Mouse (Mus musculus) adrenal gland, postnatal 4 days (tissue): ENCODE results near the gene Slc43a1. TPM values are rescaled to one million over a fixed set of nuclear protein-coding genes. Genes with fewer than 3 reads are reported as not detected.

ENCODE experiments used
- DNase-seq, 2 experiments: peaks; one replicate each; pipeline ENCODE4 v3.0.0; 2021 to 2022; ENCODE audit warnings: low spot score in 2 of 2, mixed read lengths in 2 of 2
- total RNA-seq, 2 experiments: library from RNA; stranded (reverse); gene quantifications; 2 replicates each; pipeline ENCODE4 v1.2.3; 2021

The Slc43a1 gene
- total RNA-seq, 2 experiments from 2014 or later = 8.8 to 11.1 TPM

DNA sequence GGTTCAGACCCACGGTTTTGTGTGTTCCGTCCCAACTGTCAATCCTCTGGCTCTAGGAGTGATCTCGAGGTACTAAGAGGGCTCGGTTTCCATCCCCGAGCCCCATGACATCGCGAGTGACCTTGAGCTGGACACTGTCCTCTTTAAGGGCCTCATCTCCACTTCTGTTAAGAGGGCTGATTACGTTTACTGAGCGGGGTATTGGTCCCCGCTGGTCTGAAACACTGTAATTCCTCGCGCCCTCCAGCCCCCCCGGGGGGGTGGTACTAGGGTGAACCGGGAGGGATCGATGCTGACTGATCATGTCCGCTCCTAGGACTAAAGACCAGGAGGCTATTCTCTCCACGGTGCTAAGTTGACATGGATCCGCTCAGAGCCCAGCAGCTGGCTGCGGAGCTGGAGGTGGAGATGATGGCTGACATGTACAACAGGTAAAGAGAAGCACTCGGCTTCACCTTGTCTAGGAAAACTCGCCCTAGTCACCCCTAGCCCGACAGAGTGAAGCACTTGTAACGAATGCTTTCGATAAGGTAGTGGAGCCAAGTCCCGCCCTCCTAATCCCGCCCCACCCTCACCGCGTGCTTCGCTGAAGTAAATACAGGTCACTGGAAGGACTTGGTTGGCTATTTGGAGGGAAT is 11.2 kb upstream of the Slc43a1 start:
- no peak for DNase-seq

DNA sequence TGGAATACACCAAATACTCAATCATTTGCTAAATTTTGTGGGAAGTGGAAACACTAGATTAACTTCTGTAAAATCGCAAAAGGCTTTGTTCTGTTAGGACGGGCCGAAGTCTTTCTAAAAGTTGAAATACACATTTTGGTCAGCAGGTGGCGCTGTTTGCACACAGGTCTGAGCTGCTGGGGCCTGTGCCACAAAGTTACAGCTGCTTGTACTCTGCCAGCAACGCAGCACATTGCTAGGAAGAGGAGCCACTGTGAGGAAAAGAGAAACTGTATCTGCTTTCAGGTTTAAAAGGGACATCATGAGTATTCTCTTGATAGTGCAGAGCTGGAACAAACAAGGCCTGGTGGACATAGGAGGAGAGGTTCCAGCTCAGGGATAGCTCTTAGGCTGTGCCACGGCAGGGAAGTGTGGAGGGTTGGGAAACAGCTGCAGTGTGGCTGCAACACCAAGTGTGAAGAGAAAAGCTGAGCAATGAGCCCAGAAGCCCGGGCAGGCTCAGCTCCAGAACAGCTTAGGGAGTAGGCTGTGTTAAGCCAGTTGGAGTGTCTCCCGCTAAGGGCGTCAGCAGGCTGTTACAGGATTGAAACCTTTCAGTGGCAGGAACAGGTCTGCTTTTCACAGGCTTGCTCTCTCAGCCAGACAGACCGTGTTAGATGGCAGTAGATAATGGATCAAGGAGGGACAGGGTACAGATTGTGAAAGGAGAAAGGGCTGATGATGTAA is 6.8 kb upstream of the Slc43a1 start:
- DNase-seq = peak; percentile 54 to 66

DNA sequence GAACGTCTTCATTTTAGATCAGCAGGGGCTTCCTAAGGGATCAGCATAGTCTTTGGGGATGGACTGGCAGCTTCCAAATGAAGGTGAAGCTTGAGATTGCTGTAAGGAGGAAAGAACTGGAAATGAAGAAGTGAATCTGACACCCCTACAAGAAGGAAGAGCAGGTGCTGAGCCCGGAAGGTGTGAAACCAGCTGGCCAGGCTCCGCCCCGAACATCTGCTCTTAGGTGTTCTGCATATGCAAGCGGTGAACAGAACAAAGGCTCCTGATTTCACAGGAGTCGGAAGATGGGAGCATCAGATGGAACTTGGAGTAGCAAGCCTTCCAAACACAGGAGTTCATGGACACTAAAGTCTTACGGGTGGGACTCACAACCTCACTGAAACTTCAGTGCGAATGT is 1.5 kb upstream of the Slc43a1 start:
- DNase-seq = no peak

DNA sequence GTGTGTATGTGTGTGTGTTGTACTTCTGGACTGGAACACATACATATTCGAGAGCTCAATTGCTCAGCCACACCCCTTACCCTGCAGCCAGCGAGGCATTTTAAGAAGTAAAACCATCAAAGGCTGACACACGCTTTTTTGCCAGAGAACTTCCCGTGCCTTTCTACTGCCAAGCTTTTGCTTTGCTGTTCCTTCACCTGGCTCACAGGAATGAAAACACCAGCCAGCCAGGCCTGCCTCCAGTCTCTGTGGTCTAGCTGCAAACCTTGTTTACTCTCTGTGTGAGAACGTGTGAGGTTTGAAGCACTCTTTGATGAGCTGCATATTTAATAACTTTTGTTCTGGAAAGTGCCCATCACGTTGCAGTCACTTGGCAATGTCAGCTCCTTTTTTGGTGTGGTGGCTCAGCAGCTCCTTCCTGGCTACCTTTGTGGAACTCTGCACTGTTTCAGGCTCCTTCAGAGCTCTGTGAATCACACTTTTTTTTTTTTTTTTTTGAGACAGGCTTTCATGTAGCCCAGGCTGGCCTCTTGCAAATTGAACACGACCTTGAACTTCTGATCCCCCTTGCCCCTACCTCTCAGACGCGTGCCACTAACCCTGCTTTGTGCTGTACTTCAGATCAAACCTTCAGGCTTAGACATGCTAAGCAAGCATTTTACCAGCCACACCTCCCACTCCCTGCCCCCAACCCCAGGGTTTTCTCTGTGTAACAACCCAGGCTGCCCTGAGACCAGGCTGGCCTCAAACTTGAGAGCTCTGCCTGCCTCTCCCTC is 645 bp upstream of the Slc43a1 start:
- no peak for DNase-seq

DNA sequence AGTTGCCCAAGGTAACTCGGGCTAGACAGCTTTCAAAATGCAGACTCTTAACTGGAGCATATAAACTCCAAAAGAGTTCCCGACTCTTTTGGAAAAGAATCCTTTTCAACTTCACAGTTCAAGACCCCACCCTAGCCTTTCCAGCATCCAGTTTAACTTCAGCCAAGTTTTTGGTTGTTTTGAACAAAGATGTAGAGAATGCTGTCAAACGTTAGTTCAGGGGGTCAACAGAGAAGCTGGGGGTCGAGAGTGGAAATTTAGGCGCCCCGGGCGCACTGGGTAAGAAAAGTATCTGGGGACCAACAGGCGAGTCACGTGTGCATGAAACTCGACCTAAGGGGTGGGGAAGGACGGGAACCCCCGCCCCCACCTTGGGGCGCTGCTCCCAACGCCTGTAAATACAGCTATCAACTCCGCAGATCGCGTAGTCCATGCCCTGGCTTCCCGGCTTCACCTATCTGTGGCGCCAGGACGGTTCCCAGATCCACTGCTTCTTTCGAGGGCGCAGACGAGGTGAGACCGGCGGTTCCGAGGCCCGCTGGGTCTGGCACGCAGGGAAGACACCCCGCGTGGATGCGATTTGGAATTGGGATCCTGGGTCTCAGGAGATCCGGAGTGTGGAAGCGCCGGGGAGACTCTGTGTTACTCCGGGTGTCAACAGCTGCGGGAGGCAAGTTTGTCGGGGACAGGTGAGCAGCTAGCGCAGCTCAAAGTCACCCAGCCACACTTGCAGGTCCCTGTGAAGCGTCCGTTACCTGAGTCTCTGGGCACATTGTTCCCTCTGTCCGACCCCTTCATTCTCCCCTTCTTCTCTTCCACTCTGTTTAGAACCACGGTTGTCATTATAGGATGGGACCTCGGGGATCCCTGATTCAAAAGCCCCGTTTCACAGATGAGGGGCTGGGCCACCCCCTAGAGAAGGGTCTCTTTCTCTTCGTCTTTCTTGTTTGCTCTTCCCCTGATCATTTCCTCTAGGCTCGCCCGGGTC is 637 bp downstream of the Slc43a1 start:
- no peak for DNase-seq

DNA sequence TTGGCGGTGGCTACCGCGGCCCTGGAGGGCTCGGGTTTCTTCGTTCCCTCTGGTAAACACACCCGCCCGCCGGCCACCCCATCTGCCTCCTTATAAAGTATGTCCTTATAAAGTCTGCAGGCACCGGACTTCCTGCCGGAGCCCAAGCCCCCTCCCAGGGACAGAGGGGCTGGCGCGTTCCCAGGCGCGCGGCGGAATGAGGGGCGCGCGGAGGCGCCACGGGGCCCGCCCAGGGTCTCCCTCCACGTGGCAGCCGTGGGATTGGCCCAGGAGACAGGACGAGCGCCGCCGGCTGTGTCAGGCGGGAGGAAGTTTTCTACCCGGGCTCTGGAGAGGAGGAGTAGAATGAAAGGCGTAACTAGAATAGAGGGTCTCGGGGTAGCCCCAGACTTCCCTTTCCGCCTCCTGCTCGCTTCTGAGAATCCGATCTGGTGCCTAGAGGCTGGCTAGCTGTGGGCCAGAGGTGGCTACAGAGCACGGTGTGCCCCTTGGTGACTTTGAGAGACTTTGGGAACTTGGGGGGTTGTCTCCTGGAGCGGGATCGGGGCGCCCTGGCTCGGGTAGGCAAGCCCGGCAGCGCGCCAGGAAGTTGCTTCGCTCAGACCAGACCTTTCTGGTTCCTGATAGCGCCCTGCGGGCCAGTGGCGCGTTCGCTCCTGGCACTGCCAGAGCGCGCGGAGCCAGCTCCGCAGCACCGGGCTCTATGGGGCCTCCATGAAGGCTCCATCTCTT is 1.5 kb downstream of the Slc43a1 start:
- DNase-seq = no peak

DNA sequence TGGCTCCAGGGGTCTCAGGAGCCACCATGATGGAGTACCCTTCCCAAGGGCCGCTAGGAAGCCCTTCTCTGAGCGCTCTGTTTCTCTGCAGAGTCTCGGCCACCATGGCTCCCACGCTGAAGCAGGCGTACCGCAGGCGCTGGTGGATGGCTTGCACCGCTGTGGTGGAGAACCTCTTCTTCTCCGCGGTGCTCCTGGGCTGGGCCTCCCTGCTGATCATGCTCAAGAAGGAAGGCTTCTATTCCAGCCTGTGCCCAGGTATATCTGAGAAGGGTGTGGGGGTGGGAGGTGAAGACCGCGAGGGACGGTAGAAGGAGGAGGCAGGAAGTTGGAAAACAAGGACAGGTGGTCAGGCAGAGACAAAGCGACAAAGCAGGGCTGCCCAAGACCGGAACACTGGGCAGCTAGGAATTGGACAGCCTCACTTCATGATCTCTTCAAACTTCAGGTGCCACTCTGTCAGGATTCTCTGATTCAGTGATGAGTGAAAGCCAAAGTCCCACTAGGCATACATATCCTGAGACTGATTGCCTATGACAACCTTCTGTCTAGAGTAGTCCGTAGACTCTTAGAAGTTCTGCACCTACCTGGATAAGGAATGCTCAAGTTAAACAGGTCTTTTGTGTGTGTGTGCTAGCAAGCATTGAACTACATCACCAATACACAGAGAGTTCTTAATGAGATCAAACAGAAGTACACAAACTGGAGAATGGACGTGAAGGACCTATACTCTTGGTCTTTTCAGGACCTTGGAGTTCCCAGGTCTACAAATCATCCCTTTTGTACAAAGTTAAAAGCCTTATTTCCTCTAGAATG is 2.3 kb downstream of the Slc43a1 start:
- no peak for DNase-seq

DNA sequence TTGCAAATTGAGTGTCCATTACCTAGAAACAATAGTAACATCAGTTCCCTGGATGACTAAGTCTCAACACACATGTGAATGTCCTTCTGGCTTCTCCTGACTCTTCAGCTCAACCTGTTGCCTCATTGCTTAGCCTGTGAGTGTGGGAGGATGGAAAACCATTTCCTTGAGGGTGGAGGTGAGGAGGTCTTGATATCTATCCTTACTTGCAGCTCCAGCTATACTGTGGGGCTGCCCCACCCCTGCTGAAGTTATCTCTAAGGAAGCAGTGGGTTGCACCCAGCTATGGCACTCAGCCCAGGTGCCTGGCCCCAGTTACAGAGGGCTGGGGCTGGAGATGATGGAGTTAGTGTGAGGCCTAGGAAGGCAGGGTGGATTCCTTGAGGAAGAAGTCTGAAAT is 3.3 kb downstream of the Slc43a1 start:
- no peak for DNase-seq

DNA sequence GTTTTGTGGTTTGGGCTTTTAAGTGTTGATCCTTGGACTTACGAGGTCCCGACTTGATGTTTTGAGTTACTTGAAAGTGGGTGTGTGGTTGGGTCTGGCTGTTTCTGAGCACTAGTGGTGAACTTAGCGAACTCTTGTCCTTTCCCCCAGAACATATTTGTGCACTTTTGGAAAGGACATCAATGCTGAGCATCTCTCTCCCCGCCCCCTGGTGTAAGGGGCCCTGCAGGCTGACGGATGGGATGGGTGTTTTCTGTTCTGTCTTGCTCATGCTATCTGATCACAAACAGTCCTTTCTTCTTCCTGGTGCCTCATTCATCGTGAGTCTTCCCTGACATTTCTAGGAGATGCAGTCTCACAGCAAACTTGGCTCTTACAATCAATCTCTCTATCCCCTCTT is 5.0 kb downstream of the Slc43a1 start:
- no peak for DNase-seq

DNA sequence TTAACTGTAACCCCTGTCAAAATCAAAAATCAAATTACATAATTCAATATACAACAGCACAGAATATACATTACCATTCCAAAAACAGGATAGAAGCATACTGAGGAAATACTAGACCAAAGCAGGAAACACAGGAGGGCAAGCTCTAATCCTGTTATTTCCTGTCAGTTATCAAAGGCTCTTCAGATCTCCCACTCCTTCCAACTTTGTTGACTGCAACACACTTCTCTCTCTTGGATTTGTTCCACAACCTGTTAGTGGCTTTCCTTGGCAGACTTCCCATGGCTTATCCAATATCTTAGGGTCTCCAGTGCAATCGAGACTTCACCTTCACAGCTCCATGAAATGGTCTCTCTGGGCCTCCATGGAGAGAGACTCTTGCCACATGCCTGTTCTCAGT is 6.6 kb downstream of the Slc43a1 start:
- DNase-seq = no peak

DNA sequence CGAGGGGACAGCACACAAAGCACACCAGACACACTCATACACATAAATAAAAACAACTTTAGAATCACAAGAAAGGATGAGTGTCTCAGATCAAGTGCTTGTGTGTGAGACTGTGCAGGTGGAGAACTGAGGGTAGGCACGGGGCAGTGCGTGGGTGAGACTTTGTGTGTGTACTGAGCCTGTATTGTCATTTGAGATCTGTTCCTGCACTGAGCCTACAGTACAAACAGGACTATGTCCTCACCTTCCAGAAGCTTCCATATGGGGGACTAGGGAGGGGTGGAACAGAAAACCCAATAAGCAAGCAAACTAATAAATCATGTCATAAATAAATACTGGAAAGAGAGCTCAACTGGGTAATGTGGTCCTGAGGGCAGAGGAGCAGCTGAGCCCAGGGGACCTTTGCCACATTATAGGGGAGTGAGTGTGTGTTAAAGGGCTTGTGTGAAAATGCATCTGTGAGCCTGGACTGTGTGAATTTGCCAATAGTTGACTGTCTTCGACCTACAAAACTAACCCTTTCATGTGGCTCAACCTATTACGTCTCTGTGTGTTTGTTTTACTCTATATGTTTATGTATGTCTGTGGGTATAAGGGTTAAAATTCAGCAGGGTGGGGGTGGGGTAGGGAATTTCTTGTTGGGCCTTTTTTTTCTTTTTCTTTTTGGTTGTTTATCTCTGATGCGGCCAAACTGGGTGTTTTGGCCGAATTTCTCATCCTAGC is 11.9 kb downstream of the Slc43a1 start:
- DNase-seq = no peak

DNA sequence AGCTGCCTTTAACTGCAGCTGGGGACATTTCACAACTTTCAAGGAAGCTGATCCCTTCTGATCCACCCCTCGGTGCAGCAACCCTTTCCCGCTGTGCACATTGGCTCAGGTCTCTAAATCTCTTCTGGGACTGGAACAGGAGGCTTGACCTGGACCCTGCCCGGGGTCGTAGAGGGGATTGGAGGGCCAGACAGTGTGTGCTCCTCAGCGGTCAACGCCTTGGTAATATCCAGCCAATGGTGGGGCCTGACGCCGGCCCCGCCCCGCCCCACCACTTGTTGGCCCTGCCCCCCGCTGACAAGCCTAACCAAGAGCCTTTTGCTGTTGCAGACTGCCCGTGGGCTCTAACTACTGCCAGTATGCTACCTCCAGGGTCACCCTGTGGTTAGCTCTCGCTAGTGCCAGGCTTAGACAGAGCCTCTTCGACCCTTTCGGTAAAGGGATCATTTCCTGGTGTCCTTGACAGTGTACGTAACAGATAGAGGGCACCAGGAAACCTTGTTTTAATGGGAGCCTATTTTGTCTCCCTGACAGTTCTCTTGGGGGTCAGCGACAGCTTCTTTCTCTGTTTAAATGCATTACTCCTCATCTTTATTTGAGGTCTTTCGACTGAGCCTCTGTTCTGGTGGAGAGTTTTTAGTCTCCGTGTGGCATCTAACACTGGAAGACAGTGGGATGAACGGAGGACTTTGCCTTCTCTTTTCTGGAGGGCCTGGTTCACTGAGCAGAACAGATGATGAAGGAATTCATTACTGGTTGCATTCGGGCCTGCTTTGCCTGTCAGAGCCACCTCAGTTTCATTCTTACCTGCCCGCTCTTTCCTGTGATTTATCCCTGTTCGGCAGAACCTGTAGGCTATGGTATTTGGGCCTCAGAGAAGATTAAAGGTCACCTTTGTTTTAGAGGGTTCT is 12.7 kb downstream of the Slc43a1 start:
- peak; percentile 41 to 47 for DNase-seq

DNA sequence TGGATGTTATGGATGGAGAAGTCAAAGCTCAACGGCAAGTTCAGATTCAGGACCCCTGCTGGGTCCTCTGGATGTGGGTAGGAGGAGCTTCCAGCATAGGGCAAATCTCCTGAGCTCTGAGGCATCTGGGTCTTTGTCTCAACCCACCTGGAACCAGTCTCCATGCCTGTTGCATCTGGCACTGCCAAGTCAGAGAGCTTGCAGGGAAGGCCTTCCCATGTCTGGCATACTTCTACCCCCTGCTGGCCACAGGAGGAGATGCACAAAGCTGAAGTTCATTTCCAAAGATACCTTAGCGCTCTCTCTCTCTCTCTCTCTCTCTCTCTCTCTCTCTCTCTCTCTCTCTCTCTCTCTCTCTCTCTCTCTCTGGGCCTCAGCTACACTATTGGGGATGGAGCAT is 17.1 kb downstream of the Slc43a1 start:
- DNase-seq = peak in 1 of 2 experiments; percentile 17

DNA sequence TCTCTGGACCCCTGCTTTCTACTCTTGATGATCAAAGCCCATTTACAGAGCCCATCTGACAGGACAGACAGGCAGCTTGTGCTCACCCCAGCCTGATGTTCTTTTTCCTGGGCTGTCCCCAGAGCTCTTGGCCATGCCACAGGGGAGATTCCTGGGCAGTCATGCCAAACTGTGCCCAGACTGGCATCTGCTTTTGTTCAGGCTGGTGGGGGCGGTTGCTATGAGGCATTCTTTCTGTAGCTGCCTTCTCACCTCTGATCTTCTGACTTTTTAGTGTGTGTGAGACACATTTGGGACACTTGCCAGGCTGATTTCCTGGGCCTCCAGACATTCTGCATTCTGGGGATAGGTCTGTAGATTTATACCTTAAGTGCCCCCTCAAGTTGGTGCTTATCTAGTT is 19.9 kb downstream of the Slc43a1 start:
- no peak for DNase-seq

DNA sequence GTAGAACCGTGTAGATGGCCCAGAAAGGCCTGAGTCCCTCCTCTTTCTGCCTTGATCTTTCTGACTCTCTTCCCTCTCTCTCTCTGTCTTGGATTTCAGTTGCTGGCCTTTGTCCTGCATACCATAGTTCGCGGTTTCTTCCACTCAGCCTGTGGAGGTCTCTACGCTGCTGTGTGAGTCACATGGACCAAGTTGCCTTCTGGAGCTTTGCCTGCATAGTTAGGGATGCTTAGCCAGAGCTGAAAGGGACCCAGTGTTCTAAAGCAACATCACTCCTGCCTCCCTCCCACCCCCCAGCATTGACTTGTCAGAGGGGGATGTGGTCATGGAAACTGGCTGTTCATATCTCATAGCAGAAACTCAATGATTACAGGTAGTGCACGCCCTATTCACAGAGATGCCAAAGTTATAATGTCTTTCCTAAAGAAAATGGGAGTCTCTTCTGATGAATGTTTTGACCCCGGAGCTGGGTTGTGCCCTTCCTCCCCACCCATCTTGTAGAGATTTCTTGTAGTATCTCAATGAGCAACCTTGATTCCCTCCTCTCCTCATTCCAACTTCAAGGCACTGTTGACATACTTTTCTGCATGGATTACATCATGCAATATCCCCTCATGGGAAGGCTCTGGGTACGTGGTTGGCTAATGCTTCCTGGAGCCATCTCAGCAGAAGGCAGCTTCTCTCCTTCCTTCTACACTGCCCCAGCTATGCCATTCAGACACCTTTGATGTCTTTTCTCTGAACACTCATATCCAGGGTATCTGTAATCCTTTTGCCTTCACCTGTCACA is 21.5 kb downstream of the Slc43a1 start:
- DNase-seq = no peak

DNA sequence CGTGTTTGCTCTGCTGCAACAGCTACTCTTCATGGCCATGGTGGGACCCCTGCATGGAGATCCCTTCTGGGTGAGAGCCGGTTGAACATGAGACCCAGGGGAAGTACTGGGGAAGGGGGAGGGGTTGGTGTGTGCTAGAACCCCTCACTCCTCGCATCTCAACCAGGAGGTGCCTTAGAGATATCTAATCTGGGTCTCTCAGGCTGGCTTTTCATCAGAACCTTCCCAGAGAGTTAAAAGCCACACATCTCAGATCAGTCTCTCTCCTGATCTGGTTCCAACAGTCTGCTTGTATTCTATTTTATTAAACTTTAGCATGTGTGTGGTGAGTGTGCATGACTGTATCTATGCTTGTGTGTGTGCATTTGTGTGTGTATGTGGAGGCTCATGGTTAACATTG is 22.8 kb downstream of the Slc43a1 start:
- no peak for DNase-seq

DNA sequence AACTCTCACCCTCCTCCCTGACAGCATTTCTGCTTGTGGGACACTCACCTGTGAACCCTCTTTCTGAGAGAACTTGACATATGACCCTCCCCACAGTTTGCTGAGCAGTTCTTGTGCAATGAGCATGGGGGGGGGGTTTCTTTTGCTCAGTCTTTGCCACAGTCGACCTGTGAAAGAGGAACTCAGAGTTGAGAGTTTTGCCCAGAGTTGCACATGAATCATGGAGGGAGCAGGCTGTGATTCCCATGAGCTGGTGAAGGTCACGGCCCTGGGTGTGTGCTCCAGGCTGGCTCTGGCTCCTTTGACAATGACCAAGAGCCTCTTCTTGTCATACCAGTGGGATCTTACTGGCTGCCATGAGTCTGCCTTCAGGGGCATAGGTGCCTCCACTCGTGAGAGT is 23.6 kb downstream of the Slc43a1 start:
- DNase-seq = no peak
